Mouse (Mus musculus): ENCODE results near the gene Bax.

DNA sequence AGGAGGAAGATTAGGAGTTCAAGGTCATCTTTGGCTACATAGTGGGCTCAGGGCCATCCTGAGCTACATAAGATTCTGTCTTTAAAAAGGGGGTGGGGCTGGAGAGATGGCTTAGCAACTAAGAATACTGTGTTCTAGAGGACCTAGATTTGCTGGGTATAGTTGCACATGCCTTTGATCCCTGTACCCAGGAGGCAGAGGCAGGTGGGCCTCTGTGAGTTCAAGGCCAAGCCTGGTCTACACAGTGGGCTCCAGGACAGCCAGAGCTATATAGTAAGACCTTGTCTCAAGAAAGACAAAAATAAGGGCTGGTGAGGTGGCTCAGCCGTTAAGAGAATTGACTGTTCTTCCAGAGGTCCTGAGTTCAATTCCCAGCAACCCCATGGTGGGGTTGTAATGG lies 16.7 kb downstream of the Bax start:
- TF ChIP-seq MAX (IDR thresholded peaks at IDR 0.05; ENCODE audit: low read depth) = no peak
- TF ChIP-seq E2F4 (IDR thresholded peaks at IDR 0.05; ENCODE audit: insufficient read depth) = no peak
- TF ChIP-seq MYOG (IDR thresholded peaks at IDR 0.05; ENCODE audit: control insufficient read depth in 1 of 3, insufficient read depth in 1 of 3, insufficient read length in 2 of 3, low read depth in 2 of 3) = no peak
- no peak for TF ChIP-seq POLR2A (IDR thresholded peaks at IDR 0.05; ENCODE audit: insufficient read length, low read depth)
- TF ChIP-seq POLR2AphosphoS2 (IDR thresholded peaks at IDR 0.05; ENCODE audit: insufficient read length, low read depth) = no peak
- no peak for TF ChIP-seq USF1 (IDR thresholded peaks at IDR 0.05; ENCODE audit: low read depth)
- TF ChIP-seq REST (IDR thresholded peaks at IDR 0.05; ENCODE audit: insufficient read depth, insufficient read length) = no peak
- no peak for TF ChIP-seq CEBPB (IDR thresholded peaks at IDR 0.05; ENCODE audit: insufficient read depth, poor library complexity, severe bottlenecking)
- no peak for TF ChIP-seq MYOD1 (IDR thresholded peaks at IDR 0.05; ENCODE audit: control insufficient read depth in 1 of 3, insufficient read length in 2 of 3, low read depth in 2 of 3)
- TF ChIP-seq TCF3 (IDR thresholded peaks at IDR 0.05; ENCODE audit: insufficient read length, low read depth) = no peak
- no peak for TF ChIP-seq TCF12 (IDR thresholded peaks at IDR 0.05; ENCODE audit: insufficient read depth, poor library complexity, severe bottlenecking)
